Mouse (Mus musculus): Measurements from ENCODE around the gene Capn1. TPM values are rescaled to one million over a fixed set of nuclear protein-coding genes. Genes with fewer than 3 reads are reported as not detected.

Gene Capn1
- polyA plus RNA-seq, 1 experiment, result 38.3 TPM

GRCm38 (mm10) chr19:6018142-6019089, 2.7 kb upstream of the Capn1 start:
- peaks cover 14% of the 10 kb centered on the region for H3K4me1 ChIP-seq (ENCODE audit: control insufficient read depth, insufficient read depth, low read length)
- H3K4me3 ChIP-seq (ENCODE audit: insufficient read depth, low read length), result no peak overlapping the region
- H3K27ac ChIP-seq (ENCODE audit: insufficient read depth, low read depth, low read length), result no peak overlapping the region
- TF ChIP-seq CTCF (IDR thresholded peaks at IDR 0.05; ENCODE audit: low read depth, low read length), result peak; percentile 98
- no peak for TF ChIP-seq POLR2A (IDR thresholded peaks at IDR 0.05; ENCODE audit: borderline replicate concordance, low read depth, low read length)

DNA sequence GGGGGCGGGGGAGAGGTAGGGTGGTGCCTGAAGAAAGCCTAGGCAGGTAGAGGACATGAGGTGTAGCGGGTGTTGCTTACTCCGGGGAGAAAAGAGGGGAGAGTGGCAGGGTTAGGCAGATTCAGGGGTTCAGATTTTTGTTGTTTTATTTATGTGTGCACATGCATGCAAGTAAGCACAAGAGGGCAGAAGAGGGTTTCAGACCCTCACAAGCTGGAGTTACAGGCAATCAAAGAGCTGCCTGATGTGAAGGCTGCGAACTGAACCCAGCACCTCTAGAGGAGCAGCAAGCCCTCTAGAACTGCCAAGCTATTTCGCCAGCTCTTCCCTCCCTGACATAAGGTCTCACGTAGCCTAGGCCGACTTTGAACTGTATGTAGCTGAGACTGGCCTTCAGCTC, 835 bp upstream of the Capn1 start:
- Histone ChIP-seq H3K4me1 (ENCODE audit: control insufficient read depth, insufficient read depth, low read length) (peaks cover 7% of the 10 kb centered on the region), H3K4me3 (ENCODE audit: insufficient read depth, low read length) (no peak overlapping the region), H3K27ac (ENCODE audit: insufficient read depth, low read depth, low read length) (no peak overlapping the region)
- no peak for TF ChIP-seq POLR2A (IDR thresholded peaks at IDR 0.05; ENCODE audit: borderline replicate concordance, low read depth, low read length)
- TF ChIP-seq CTCF (IDR thresholded peaks at IDR 0.05; ENCODE audit: low read depth, low read length), result no peak

DNA sequence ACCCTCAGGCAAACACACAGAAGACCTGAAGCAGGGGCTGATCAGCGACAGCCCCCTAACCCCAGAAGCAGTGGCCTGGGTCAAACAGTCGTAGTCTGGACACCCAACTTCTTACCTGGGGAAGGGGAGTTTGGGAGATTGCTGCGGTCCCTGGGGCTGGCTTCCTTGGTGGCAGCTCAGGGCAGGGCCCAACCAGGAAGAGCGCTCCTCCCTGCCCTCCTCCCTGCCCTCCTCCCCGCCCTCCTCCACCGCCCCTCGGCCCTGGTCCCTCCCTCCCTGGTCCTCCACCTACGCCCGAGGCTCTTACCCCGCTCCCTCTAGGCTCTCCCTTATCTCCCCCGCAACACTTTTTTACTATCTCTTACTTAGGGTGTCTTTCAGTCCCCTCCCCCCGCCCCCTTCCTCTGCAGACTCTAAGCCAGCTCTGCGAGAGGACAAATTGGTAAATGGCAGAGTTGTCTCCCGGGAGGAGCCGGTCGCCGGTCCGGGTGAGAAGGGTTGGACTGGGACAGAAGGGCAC, 646 bp downstream of the Capn1 start:
- H3K4me1 ChIP-seq (ENCODE audit: control insufficient read depth, insufficient read depth, low read length), result peaks cover 8% of the 10 kb centered on the region
- H3K4me3 ChIP-seq (ENCODE audit: insufficient read depth, low read length), result peak overlapping the region; percentile 60
- no peak overlapping the region for H3K27ac ChIP-seq (ENCODE audit: insufficient read depth, low read depth, low read length)
- TF ChIP-seq CTCF (IDR thresholded peaks at IDR 0.05; ENCODE audit: low read depth, low read length), result no peak
- TF ChIP-seq POLR2A (IDR thresholded peaks at IDR 0.05; ENCODE audit: borderline replicate concordance, low read depth, low read length), result no peak

DNA sequence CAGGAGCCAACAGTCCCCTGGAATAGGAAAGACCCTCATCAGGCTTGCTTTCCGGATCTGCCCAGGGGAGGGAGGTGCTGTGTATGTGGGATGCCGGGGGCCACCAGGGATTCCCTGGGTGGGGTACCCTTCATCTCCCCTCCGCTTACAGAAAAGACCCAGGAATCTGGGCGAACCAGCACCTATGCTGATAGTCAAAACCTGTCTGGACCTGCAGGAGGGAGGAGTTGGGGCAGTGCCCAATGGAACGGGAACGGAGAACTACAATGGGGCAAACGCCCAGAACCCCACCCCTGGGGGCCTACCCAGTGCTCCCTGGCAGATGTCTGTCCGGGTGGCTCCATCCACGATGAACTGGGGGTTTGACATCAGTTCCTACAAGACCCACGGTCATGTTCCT, 2.0 kb downstream of the Capn1 start:
- Histone ChIP-seq H3K4me1 (ENCODE audit: control insufficient read depth, insufficient read depth, low read length) (peaks cover 8% of the 10 kb centered on the region), H3K4me3 (ENCODE audit: insufficient read depth, low read length) (no peak overlapping the region), H3K27ac (ENCODE audit: insufficient read depth, low read depth, low read length) (no peak overlapping the region)
- TF ChIP-seq CTCF (IDR thresholded peaks at IDR 0.05; ENCODE audit: low read depth, low read length) (no peak), POLR2A (IDR thresholded peaks at IDR 0.05; ENCODE audit: borderline replicate concordance, low read depth, low read length) (no peak)

GRCm38 (mm10) chr19:6009137-6009536, 6.6 kb downstream of the Capn1 start:
- TF ChIP-seq CTCF (IDR thresholded peaks at IDR 0.05; ENCODE audit: low read depth, low read length) (no peak), POLR2A (IDR thresholded peaks at IDR 0.05; ENCODE audit: borderline replicate concordance, low read depth, low read length) (no peak)
- Histone ChIP-seq H3K27ac (ENCODE audit: insufficient read depth, low read depth, low read length) (no peak overlapping the region), H3K4me1 (ENCODE audit: control insufficient read depth, insufficient read depth, low read length) (0 out of 2 replicates have a peak, but pooled peaks cover 3% of the 10 kb centered on the region), H3K4me3 (ENCODE audit: insufficient read depth, low read length) (no peak overlapping the region)

- Histone ChIP-seq H3K4me1 (ENCODE audit: control insufficient read depth, insufficient read depth, low read length) (0 out of 2 replicates have a peak, but pooled peaks cover 3% of the 10 kb centered on the region), H3K27ac (ENCODE audit: insufficient read depth, low read depth, low read length) (no peak overlapping the region), H3K4me3 (ENCODE audit: insufficient read depth, low read length) (no peak overlapping the region)
- TF ChIP-seq POLR2A (IDR thresholded peaks at IDR 0.05; ENCODE audit: borderline replicate concordance, low read depth, low read length), result no peak
- no peak for TF ChIP-seq CTCF (IDR thresholded peaks at IDR 0.05; ENCODE audit: low read depth, low read length)
Observed at GRCm38 (mm10) chr19:6007013-6007412, 8.7 kb downstream of the Capn1 start.

DNA sequence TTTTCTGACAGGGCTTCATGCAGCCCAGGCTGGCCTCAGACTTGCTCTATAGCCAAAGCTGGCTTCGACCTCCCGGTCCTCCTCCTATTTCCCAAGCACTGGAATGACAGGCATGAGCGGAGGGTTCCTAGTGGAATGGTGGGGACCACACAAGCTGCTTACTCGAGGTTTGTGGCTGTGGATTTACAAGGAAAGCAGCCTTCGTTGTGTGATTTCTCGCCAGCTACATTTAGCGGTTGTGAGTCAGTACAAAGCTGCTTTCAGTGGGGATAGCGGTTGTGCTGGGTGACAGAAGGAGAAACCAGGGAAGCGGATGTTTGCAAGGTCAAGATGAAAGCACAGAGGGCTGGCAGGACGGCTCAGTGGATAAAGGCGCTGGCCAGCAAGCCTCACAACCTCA, 10.2 kb downstream of the Capn1 start:
- Histone ChIP-seq H3K27ac (ENCODE audit: insufficient read depth, low read depth, low read length) (no peak overlapping the region), H3K4me1 (ENCODE audit: control insufficient read depth, insufficient read depth, low read length) (0 out of 2 replicates have a peak, but pooled peaks cover 3% of the 10 kb centered on the region), H3K4me3 (ENCODE audit: insufficient read depth, low read length) (no peak overlapping the region)
- TF ChIP-seq POLR2A (IDR thresholded peaks at IDR 0.05; ENCODE audit: borderline replicate concordance, low read depth, low read length) (no peak), CTCF (IDR thresholded peaks at IDR 0.05; ENCODE audit: low read depth, low read length) (no peak)

DNA sequence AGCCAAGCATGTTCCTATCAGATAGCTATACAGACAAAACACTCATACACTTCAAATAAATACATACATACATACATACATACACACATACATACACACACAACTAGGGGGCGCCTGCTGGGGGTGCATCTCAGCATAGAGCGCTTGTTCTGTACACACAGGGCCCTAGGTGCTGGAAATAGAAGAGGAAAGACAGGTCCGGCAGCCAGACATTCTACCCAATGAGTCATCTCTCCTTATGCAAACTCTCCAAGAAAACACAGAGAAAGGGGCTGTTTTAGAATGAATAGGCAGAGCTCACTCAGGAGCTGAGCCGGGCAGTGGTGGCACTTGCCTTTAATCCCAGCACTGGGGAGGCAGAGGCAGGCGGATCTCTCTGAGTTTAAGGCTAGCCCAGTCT, 15.7 kb downstream of the Capn1 start:
- H3K4me1 ChIP-seq (ENCODE audit: control insufficient read depth, insufficient read depth, low read length), result peaks cover 6% of the 10 kb centered on the region
- no peak for TF ChIP-seq POLR2A (IDR thresholded peaks at IDR 0.05; ENCODE audit: borderline replicate concordance, low read depth, low read length)
- TF ChIP-seq CTCF (IDR thresholded peaks at IDR 0.05; ENCODE audit: low read depth, low read length), result no peak; the same call in 1 of the 2 replicates
- no peak overlapping the region for H3K27ac ChIP-seq (ENCODE audit: insufficient read depth, low read depth, low read length)
- H3K4me3 ChIP-seq (ENCODE audit: insufficient read depth, low read length), result no peak overlapping the region

- TF ChIP-seq CTCF (IDR thresholded peaks at IDR 0.05; ENCODE audit: low read depth, low read length) (no peak), POLR2A (IDR thresholded peaks at IDR 0.05; ENCODE audit: borderline replicate concordance, low read depth, low read length) (no peak)
- no peak overlapping the region for H3K4me3 ChIP-seq (ENCODE audit: insufficient read depth, low read length)
- no peak overlapping the region for H3K27ac ChIP-seq (ENCODE audit: insufficient read depth, low read depth, low read length)
- H3K4me1 ChIP-seq (ENCODE audit: control insufficient read depth, insufficient read depth, low read length), result peaks cover 6% of the 10 kb centered on the region
Observed at GRCm38 (mm10) chr19:5998180-5998579, 17.5 kb downstream of the Capn1 start.

- H3K27ac ChIP-seq (ENCODE audit: insufficient read depth, low read depth, low read length), result no peak overlapping the region
- TF ChIP-seq CTCF (IDR thresholded peaks at IDR 0.05; ENCODE audit: low read depth, low read length) (no peak), POLR2A (IDR thresholded peaks at IDR 0.05; ENCODE audit: borderline replicate concordance, low read depth, low read length) (no peak)
- no peak overlapping the region for H3K4me3 ChIP-seq (ENCODE audit: insufficient read depth, low read length)
- H3K4me1 ChIP-seq (ENCODE audit: control insufficient read depth, insufficient read depth, low read length), result peaks cover 17% of the 10 kb centered on the region
Observed at GRCm38 (mm10) chr19:5994711-5995110, 21.0 kb downstream of the Capn1 start.
